Mouse (Mus musculus) Patski (cell line): Measurements from ENCODE around the gene Asprv1. TPM values are rescaled to one million over a fixed set of nuclear protein-coding genes. Genes with fewer than 3 reads are reported as not detected.

ENCODE experiments used
- ATAC-seq: fragments of 100-300 bp; one replicate; pipeline ENCODE4 v1.8.0; 2021
- CTCF ChIA-PET: fragments of 350-600 bp; sonication (Branson Sonifier 250); formaldehyde crosslinking; loops from one replicate; lab custom pipeline; 2022; ENCODE audit warnings: inconsistent platforms; lab: Charles Lee
- POLR2A ChIA-PET: fragments of 350-600 bp; sonication (Branson Sonifier 250); formaldehyde crosslinking; loops from one replicate; lab custom pipeline; 2022; ENCODE audit warnings: antibody characterized with exemption, inconsistent platforms; lab: Charles Lee
- DNase-seq: peaks from one replicate; pipeline ENCODE4 v3.0.0-alpha.2; 2011; ENCODE audit warnings: low read depth, low spot score
- H3K27me3 ChIP-seq: fragments of 371-371 bp; one replicate; pipeline ENCODE4 v1.5.1; 2021
- CTCF ChIP-seq: fragments of 100-300 bp; IDR thresholded peaks from one replicate; pipeline ENCODE4 v1.5.1; 2021
- in situ Hi-C: fragments of 300-500 bp; cut with MboI; formaldehyde crosslinking; loops from 3 replicates; pipeline ENCODE4 v1.11.1; 2018; ENCODE audit warnings: low pct_unique_long_range_greater_than_20kb, mixed read lengths
- polyA plus RNA-seq: library from polyadenylated mRNA; unstranded; gene quantifications from one replicate; pipeline ENCODE4 v1.2.3, GENCODE M21; 2021

Asprv1 gene
- polyA plus RNA-seq, 1 experiment from 2014 or later = not detected

DNA sequence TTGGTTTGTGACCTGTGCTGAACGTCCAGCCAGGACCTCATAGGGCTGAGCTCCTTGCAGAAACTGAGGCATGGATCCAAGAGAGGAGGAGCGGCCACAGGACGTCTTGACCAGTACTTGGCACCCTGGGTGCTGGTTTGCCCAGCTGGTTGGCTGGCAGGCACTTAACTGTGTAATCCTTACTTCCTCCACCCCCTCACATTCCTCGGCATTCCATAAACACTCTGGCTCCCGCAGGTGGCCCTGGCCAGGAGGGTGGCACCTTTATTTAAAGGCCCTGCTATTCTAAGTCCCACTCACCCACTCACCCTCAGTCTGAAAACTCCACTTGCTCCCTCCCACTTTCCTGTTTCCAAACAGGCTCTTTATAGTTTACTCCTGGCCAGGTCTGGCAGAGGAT, 17.2 kb upstream of the Asprv1 start:
- CTCF ChIA-PET = interaction anchor here (1.0 to 1.7 kb wide), 3 partner anchors 11 to 66 kb away, joined by 4 to 5 read pairs (median 5); no protein-coding TSS in a partner anchor
- in situ Hi-C loops = no loop called here
- POLR2A ChIA-PET = no interaction called here
- H3K27me3 ChIP-seq = no peaks in the 10 kb centered on the region
- no peak for DNase-seq
- ATAC-seq = peak; percentile 32
- no peak for TF ChIP-seq CTCF

DNA sequence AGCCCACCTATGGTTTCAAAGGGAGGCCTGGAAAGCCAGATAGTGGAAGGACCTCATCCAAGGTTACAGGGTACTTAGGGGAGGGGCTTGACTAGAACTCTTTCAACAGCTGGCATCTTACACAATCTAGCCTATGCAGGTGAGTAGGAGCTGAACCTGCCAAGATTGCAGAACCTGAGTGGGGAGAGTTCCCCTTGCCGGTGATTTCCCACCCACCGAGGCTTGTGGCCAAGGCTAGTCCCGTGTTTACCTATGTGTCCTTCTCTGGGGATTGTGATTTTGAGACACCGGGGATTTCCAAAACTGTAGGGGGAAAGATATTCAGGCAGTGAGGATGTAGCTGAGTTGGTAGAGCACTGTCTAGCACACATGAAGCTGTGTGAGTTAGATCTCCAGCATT, 12.7 kb upstream of the Asprv1 start:
- DNase-seq = no peak
- ChIA-PET POLR2A (interaction anchor here (0.6 kb wide), 1 partner anchor 36 kb away, joined by 3 read pairs; no protein-coding TSS in a partner anchor), CTCF (interaction anchor here (1.0 kb wide), 1 partner anchor 16 kb away, joined by 3 read pairs; no protein-coding TSS in a partner anchor)
- in situ Hi-C loops = no loop called here
- TF ChIP-seq CTCF = no peak
- no peaks in the 10 kb centered on the region for H3K27me3 ChIP-seq
- ATAC-seq = no peak

DNA sequence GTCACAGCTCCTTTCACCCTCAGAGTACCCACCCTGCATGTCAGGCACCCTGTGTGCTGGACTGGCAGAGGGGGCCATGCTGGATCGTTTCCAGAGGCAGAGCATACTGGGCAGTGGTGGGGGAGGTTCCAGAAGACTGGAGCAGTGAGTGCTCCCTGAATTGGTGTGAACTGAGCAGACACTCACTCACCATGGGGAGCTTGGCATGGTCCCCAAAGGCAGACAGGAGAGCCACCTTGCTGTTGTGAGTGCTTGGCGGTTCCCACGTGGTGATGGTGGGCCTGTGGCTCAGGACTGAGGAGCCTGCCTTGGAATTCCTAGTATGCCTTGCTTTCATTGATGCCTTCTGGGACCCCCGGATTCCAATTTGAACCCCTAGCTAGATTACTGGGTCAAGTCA, 4.8 kb upstream of the Asprv1 start:
- DNase-seq (no peak), ATAC-seq (no peak)
- in situ Hi-C loops = no loop called here
- no peaks in the 10 kb centered on the region for H3K27me3 ChIP-seq
- ChIA-PET POLR2A (no interaction called here), CTCF (no interaction called here)
- TF ChIP-seq CTCF = no peak

DNA sequence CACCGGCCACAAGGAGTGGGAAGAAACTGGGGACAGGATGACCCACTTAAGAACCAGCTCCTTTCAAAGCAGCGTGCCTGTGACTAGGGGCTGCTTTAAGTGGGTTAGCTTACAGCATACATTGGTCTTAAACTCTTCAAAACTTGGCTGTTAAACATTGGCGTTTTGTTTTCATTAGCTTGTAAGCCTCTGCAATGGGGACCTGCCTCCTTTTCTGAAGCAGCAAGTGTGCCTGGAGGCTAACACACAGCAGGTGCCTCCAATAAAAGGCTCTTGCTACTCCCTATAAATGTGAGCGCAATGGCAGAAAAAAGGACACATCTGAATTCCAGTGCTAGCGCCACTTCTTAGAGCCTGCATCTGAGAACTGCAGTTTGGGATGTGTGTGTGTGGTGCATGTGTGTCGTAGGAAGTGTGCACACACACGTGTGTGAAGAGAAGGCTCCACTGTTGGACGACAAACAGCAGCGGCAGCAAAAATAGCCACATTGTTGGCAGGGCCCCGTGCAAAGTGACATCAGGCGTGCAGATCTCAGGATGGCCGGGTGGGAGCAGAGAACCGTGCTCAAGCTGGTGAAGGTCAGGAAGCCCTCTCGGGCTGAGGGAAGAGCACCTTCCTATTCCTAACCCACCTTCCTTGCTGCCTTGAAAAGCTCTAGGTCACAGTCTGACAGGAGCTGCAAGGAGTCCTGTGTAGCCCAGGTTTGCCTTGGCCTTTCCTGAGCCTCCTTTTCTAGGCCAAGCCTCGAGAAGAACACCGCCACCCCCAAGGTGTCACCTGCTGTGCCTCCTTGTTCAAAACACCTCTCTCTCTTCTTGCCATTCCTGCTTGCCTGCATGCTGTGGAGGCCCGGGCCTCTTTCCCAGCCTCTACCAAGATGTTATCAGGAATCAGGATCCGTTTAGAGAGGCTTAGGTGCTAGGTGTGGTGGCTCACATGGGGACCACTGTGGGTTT, 3.6 kb upstream of the Asprv1 start:
- no peak for TF ChIP-seq CTCF
- CTCF ChIA-PET = no interaction called here
- no peak for ATAC-seq
- DNase-seq = no peak
- H3K27me3 ChIP-seq = no peaks in the 10 kb centered on the region
- in situ Hi-C loops = no loop called here
- POLR2A ChIA-PET = no interaction called here

DNA sequence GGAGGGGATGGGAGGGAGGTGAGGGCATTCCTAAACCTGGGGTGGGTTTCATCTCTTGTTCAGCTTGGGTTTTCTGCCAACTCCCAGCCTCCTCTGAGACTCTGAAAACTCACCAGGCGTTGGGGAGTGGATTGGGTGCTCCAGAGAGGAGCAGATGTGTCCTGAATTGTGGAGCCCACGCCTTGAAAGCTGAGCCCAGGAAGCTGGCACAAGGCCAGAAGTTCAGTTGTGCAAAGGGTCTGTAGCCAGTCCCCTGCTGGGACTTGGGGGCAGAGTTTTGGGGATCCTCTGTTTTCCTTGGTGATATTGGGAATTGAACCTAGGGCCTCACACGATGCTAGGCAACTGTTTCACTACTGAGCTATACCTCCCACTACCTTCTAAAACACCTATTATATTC, 2.2 kb downstream of the Asprv1 start:
- in situ Hi-C loops = no loop called here

DNA sequence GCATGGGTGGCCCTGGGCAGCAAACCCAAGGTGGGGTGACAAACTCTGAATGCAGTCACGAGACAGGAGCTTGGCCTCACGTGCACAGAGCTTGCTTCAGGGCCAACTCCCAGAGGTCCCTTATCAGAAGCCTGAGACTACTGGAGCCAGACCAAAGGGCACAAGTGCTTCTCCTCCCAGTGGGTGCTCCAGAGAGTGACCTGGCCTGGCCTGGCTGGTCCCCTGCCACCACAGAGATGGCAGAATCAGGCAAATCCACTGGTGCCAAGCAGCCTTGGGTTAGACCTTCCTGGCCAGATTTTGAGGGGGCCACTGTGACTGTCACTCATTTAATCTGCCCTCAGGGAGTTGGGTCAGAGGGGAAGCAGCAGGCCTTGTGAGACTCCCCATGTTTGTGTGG, 8.5 kb downstream of the Asprv1 start:
- in situ Hi-C loops = no loop called here
- DNase-seq = no peak

More for the DNA sequence above, 2.2 kb downstream of the Asprv1 start:
- no peak for TF ChIP-seq CTCF
- DNase-seq = no peak
- ChIA-PET POLR2A (no interaction called here), CTCF (no interaction called here)
- no peaks in the 10 kb centered on the region for H3K27me3 ChIP-seq
- no peak for ATAC-seq

DNA sequence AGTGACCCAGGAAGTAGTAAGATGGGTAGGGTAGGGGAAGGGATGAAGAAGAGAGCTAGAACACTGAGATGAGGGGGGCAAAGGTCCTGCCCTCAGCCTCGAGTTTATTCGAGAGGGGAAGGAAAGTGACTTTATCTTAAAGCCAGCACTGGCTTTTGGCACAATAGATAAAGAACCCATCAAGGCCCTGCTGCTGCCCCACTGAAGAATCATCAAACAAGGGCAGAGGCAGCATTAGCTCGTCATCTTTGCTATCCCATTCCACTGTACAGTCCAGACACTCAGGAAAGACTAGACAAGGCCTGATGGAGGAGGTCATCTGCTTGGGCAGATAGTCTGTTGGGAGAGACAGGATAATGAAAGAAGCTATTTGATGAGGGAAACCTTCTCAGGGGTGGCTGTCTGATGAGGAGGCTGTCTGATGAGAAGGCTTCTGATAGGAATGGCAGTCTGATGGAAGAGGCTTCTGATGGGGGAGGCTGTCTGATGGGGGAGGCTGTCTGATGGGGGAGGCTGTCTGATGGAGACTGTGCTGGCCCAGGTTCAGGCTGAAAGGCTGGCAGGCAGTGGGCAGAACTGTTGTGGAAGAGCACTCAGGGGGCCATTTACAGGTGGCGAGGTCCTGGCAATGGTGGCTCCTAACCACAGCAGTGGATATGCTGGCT, 9.3 kb downstream of the Asprv1 start:
- in situ Hi-C loops = no loop called here
- CTCF ChIA-PET = interaction anchor here (1.1 kb wide), 1 partner anchor 38 kb away, joined by 5 read pairs; no protein-coding TSS in a partner anchor
- no peak for TF ChIP-seq CTCF
- no peak for DNase-seq
- POLR2A ChIA-PET = interaction anchor here (0.6 kb wide), 1 partner anchor 12 kb away, joined by 4 read pairs; no protein-coding TSS in a partner anchor
- no peak for ATAC-seq
- H3K27me3 ChIP-seq = no peaks in the 10 kb centered on the region

More for the DNA sequence above, 8.5 kb downstream of the Asprv1 start:
- H3K27me3 ChIP-seq = no peaks in the 10 kb centered on the region
- ChIA-PET POLR2A (no interaction called here), CTCF (no interaction called here)
- ATAC-seq = no peak
- no peak for TF ChIP-seq CTCF

DNA sequence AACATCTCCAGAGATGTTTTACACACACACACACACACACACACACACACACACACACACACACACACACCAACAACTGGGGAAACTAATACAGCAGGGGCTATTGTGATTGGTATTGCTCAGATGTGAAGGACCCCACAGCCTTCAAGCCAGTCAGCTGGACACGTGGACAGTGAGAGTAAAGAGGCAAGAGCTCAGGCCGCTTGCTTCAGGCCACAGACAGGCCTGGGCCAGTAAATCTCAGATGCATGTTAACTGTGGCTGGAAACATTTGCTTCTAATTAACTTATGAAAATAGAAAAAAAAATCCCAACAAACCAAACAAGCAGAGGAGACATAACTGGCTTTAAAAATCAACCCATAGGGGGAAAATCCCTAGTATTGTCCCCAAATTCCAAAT, 9.9 kb downstream of the Asprv1 start:
- ATAC-seq (no peak), DNase-seq (no peak)
- TF ChIP-seq CTCF = no peak
- no peaks in the 10 kb centered on the region for H3K27me3 ChIP-seq
- CTCF ChIA-PET = interaction anchor here (1.1 kb wide), 1 partner anchor 39 kb away, joined by 5 read pairs; no protein-coding TSS in a partner anchor
- in situ Hi-C loops = no loop called here
- POLR2A ChIA-PET = interaction anchor here (0.6 kb wide), 2 partner anchors 11 to 31 kb away, joined by 4 read pairs; no protein-coding TSS in a partner anchor

DNA sequence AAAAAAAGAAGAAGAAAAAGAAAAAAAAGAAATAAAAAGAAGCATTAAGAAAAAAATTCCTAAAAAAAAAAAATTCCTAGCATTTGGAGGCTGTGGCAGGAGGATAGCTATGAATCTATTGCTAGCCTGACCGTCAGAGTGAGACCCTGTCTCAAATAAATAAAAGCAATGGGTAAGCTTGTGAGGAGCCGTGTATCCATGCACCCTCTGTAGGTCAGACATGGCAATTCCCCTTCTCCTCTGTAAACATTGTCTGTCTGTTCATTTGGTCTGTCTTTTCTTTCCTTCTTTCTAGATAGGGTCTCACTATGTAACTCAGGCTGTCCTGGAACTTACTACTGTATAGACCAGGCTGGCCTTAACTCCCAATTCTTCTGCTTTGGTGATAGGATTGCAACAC, 10.5 kb downstream of the Asprv1 start:
- no peak for TF ChIP-seq CTCF
- ATAC-seq (no peak), DNase-seq (no peak)
- in situ Hi-C loops = no loop called here
- no peaks in the 10 kb centered on the region for H3K27me3 ChIP-seq
- ChIA-PET CTCF (no interaction called here), POLR2A (interaction anchor here (0.6 kb wide), 1 partner anchor 32 kb away, joined by 4 read pairs; no protein-coding TSS in a partner anchor)
